Mouse (Mus musculus) kidney, postnatal 14 days (tissue): Measurements from ENCODE around the gene Ugt1a9.
A peak's percentile ranks its signal among the peaks of the same experiment; 100 is the strongest.

Experiments used
- DNase-seq: peaks from one replicate; pipeline ENCODE4 v3.0.0; 2022; ENCODE audit warnings: mixed read lengths

The Ugt1a9 gene

GRCm38 (mm10) chr1:88192136-88192535 lies 121.5 kb downstream of the Ugt1a9 start:
- no peak for DNase-seq

GRCm38 (mm10) chr1:88195687-88196086 lies 125.1 kb downstream of the Ugt1a9 start:
- DNase-seq: peak; percentile 81

DNA sequence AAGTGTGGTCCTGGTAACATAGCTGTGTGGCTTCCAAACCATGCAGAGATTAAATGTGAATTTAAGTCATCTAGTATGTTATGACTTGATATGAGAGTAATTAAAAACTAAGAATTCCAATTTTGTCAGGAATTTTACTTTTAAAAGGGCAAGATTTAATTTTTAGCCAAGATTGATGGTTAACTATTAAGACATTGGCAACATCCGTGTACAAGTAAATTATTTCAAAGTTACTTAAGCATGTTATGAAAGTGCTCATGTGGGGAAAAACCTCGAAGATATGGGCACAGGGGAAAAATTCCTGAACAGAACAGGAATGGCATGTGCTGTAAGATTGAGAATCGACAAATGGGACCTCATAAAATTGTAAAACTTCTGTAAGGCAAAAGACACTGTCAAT lies 126.8 kb downstream of the Ugt1a9 start:
- no peak for DNase-seq

GRCm38 (mm10) chr1:88199996-88200395 lies 129.4 kb downstream of the Ugt1a9 start:
- DNase-seq: no peak

DNA sequence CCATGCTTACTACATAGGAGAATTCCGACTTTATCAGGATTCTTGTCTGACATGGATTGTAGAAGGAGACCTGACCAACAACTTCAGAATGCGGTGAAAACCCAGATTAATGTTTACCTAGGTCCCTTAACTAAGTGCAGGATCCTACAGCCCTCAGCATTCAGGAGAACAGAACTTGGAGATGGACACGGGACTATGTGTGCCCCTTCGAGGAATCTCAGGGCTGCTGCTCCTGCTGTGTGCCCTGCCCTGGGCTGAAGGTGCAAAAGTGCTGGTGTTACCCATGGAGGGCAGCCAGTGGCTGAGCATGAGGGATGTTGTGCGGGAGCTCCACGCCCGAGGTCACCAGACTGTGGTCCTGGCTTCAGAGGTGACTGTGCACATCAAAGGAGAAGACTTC lies 129.9 kb downstream of the Ugt1a9 start, which contains the start of gene Ugt1a2:
Gene Ugt1a2 (plus strand): TSS at position 146 of the 400 bp plus-strand sequence.
- DNase-seq: peak; percentile 63

- peak; percentile 84 for DNase-seq
Observed at GRCm38 (mm10) chr1:88205294-88205922, 134.8 kb downstream of the Ugt1a9 start, which contains the start of gene Dnajb3. Dnajb3 (minus strand) TSS chr1:88205782.

GRCm38 (mm10) chr1:88206843-88207479 lies 136.4 kb downstream of the Ugt1a9 start:
- DNase-seq: no peak

- peak; percentile 38 for DNase-seq
Observed at GRCm38 (mm10) chr1:88211812-88212211, 141.2 kb downstream of the Ugt1a9 start, which contains the start of gene Ugt1a1. Ugt1a1 (plus strand) TSS chr1:88211959.

DNA sequence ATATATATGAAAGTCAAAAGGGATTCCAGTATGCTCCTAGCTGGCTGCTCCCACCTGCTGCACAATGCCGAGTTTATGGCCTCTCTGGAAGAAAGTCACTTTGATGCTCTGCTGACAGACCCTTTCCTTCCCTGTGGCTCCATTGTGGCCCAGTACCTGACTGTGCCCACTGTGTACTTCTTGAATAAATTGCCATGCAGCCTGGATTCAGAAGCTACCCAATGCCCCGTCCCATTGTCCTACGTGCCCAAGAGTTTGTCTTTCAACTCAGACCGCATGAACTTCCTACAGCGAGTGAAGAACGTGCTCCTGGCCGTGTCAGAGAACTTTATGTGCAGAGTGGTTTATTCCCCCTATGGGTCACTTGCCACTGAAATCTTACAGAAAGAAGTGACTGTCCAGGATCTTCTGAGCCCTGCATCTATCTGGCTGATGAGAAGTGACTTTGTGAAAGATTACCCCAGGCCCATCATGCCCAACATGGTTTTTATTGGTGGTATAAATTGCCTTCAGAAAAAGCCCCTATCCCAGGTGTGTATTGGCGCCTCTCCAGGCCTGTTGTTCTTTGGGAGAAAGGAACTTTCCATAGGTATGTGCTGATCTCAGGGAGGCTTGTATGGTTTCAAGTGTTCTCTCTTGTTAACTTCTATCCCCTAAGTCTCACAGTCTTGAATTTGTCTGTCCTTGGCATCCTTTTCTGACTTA lies 141.9 kb downstream of the Ugt1a9 start:
- no peak for DNase-seq

- no peak for DNase-seq
Observed at GRCm38 (mm10) chr1:88213061-88213460, 142.5 kb downstream of the Ugt1a9 start.

- peak; percentile 24 for DNase-seq
Observed at GRCm38 (mm10) chr1:88213766-88214461, 143.3 kb downstream of the Ugt1a9 start.

DNA sequence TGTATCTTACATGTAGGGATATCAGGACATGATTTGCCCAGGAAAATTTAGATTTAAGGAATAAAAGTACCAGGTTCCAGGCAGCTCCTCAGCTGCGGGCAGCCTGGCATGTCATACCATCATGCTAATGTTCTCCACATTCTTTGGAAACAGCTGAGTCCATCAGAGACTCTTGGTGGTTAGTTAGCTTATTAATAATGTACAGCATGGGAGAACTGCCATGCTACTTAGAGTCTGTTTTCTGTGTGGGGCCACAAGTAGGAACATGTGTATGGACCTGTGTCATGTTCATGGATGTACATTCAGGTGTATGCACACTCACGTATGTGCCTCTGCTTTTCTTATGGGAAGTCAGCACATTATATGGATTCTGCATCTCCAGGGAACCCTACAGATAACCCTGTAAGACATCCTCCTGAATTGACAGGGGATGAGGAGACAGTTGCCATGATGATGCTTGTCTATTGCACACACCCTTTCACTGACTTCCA lies 143.9 kb downstream of the Ugt1a9 start:
- no peak for DNase-seq

GRCm38 (mm10) chr1:88215466-88216380 lies 145.1 kb downstream of the Ugt1a9 start:
- DNase-seq: no peak

GRCm38 (mm10) chr1:88216551-88216950 lies 146.0 kb downstream of the Ugt1a9 start:
- DNase-seq: peak; percentile 4

- DNase-seq: peak; percentile 26
Observed at GRCm38 (mm10) chr1:88217144-88217543, 146.5 kb downstream of the Ugt1a9 start.

GRCm38 (mm10) chr1:88217576-88217975 lies 147.0 kb downstream of the Ugt1a9 start:
- no peak for DNase-seq

DNA sequence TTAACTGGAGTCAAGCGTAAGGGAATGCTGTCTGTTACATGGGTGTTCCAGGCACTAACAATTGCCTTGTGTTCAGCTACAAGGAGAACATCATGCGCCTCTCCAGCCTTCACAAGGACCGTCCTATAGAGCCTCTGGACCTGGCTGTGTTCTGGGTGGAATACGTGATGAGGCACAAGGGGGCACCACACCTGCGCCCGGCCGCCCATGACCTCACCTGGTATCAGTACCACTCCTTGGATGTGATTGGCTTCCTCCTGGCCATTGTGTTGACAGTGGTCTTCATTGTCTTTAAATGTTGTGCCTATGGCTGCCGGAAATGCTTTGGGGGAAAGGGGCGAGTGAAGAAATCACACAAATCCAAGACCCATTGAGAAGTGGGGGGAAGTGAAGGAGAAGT lies 147.5 kb downstream of the Ugt1a9 start:
- DNase-seq: no peak

- no peak for DNase-seq
Observed at GRCm38 (mm10) chr1:88218591-88218990, 148.0 kb downstream of the Ugt1a9 start.

GRCm38 (mm10) chr1:88219054-88219453 lies 148.5 kb downstream of the Ugt1a9 start:
- no peak for DNase-seq

DNA sequence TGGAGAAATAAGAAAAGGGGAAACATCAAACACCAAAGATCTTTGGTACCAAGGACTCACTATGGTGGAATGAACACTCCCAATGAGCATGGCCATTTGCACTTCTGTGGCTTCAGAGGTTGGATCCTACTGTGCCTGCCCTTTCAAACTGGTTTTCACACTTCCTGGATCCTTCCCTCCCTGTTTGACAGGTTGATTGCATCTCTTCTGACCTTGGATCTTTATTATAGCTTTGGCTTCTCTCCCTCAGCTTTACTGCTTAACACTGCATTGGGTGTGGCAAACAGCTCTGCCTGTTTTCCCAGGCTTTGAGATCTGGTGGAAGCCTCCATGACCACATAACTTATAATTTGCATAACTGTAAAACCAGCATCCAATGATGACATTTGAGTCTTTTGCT lies 149.7 kb downstream of the Ugt1a9 start:
- DNase-seq: peak; percentile 6

DNA sequence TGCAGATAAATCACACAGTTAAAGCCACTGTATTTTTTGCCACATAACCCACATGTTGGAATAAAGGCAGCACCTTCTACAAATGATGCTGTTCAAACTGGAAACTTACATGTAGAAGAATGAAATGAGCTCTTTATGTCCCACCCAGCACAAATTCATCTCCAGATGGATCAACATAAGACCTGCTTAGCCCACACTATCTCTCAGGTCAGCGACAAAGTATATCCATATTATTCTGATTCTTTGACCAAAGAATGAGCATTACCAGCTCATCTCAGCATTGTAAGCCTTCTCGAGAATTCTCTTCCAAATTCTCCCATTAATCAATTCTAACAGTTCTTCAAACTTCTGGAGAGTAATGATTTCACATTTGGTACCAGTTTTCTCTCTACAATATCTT lies 151.6 kb downstream of the Ugt1a9 start:
- no peak for DNase-seq

GRCm38 (mm10) chr1:88223011-88223515 lies 152.5 kb downstream of the Ugt1a9 start:
- peak; percentile 5 for DNase-seq
